8 mouse cellular contexts compared by ENCODE assay signal in the genomic region with DNA sequence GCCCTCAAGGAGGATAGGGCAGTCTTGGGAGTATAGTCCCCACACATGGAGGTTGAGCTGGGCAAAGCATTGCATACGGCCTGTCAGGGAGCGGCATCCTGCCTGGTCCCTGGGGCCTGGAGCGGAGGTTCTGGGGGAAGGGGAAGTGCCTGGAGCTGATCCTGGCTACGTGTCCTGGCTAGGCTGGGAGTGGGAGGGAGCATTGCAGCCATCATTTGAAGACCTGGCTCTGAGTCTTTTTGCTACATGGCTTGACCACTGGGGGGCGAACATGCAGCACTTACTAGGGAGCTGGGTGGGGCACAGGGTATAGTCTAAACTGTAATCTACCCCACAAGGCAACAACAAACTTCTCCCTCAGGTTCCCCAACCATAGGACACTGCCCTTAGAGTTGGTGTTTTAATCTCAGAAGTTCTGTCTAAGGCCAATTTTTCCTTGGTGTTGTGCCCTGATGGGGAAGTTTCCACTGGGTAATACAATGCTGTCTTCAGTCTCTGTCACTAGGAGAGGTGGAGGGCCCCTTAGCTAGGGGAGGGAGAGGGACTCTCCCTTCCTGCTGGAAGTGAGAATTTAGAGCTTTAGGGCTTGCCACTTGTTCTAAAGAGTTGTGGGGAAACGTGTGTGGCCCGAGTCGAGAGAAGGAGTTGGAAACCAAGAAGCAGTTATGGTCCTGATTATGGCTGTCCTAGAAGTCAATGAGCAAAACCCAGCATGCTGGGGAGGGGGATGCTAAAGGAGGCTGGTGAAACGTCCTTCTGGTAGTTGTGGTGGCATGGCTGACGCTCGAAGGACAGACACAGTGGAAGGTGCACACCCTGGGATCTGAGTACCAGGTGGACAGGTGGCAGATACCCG. TPM values are rescaled to one million over a fixed set of nuclear protein-coding genes. Genes with fewer than 3 reads are reported as not detected.
DNase-seq lines count a peak whose midpoint lies in the region; ATAC-seq and TF ChIP-seq lines count a peak whose summit lies in the region.

No protein-coding gene starts in this region.

- no peaks in the 10 kb centered on the region for H3K9me3 ChIP-seq in ES-Bruce4 (replicated peaks; ENCODE audit: control insufficient read depth, insufficient read depth, low read length, poor library complexity, severe bottlenecking)

- H3K4me3 ChIP-seq in ES-Bruce4 (ENCODE audit: low read depth, low read length): no peak overlapping the region

- no peak overlapping the region for H3K9ac ChIP-seq in ES-Bruce4 (ENCODE audit: low read depth, poor library complexity, severe bottlenecking)

- TF ChIP-seq POLR2A in ES-Bruce4 (IDR thresholded peaks at IDR 0.05; ENCODE audit: insufficient read depth, low read length): no peak

- TF ChIP-seq EP300 in ES-Bruce4 (IDR thresholded peaks at IDR 0.05; ENCODE audit: insufficient read depth, low read depth, low read length): 0 out of 2 replicates have a peak, but pooled peaks have one; percentile 39

- H3K4me1 ChIP-seq in ES-Bruce4 (ENCODE audit: control insufficient read depth, insufficient read depth, low read length): peaks cover 8% of the 10 kb centered on the region

- no peaks in the 10 kb centered on the region for H3K36me3 ChIP-seq in ES-Bruce4 (ENCODE audit: control insufficient read depth, insufficient read depth, low read length, poor library complexity, severe bottlenecking)

- TF ChIP-seq CTCF in ES-Bruce4 (IDR thresholded peaks at IDR 0.05; ENCODE audit: low read depth, low read length): peak; percentile 87

- H3K27ac ChIP-seq in ES-Bruce4 (ENCODE audit: insufficient read depth, low read length): peak overlapping the region; percentile 5; the same call in 1 of the 2 replicates

- H3K27me3 ChIP-seq in ES-Bruce4 (ENCODE audit: control insufficient read depth, insufficient read depth, low read length, poor library complexity, severe bottlenecking): no peaks in the 10 kb centered on the region

- peak; percentile 85 to 90 for DNase-seq in adrenal gland, postnatal 36 days
- DNase-seq in layer of hippocampus, adult 9-10 months (ENCODE audit: low spot score): peak; percentile 54
- DNase-seq in lung, postnatal 36 days: peak; percentile 95
- peak; percentile 70 for DNase-seq in right cerebral cortex, postnatal 25 days
- DNase-seq in urinary bladder, postnatal 25 days (ENCODE audit: low spot score): peak; percentile 81

- peak; percentile 69 for ATAC-seq in frontal cortex, adult (ENCODE audit: low TSS enrichment)
- peak; percentile 51 to 63 for ATAC-seq in hematopoietic stem cell, adult 5-6 weeks (replicated peaks in 1 of 2; ENCODE audit: insufficient read depth in 1 of 2, low FRiP score in 2 of 2, low TSS enrichment in 1 of 2, low read depth in 1 of 2, poor library complexity in 2 of 2, severe bottlenecking in 2 of 2)

RNA-seq across cellular contexts. Expression of gene Ahnak, which starts 3.9 kb away (rescaled TPM):
- polyA plus RNA-seq in ES-Bruce4 (2011; ENCODE audit: insufficient read depth, insufficient read length, low read depth, missing spikeins): 162 and 163 TPM in 2 replicates
- 100 to 1,000 TPM; 114 to 197 TPM for total RNA-seq in adrenal gland, postnatal 36 days (2021)
- 28.0 and 41.8 TPM in 2 replicates for total RNA-seq in hematopoietic stem cell, adult 5-6 weeks (2017)

RNA-seq across cellular contexts. Expression of gene Eef1g, which starts 26.2 kb away (rescaled TPM):
- 1,175 and 1,274 TPM in 2 replicates for polyA plus RNA-seq in ES-Bruce4 (2011; ENCODE audit: insufficient read depth, insufficient read length, low read depth, missing spikeins)
- 100 to 1,000 TPM; 331 to 363 TPM for total RNA-seq in adrenal gland, postnatal 36 days (2021)
- 700 and 731 TPM in 2 replicates for total RNA-seq in hematopoietic stem cell, adult 5-6 weeks (2017)

RNA-seq across cellular contexts. Expression of gene Tut1, which starts 39.4 kb away (rescaled TPM):
- 26.4 and 30.1 TPM in 2 replicates for polyA plus RNA-seq in ES-Bruce4 (2011; ENCODE audit: insufficient read depth, insufficient read length, low read depth, missing spikeins)
- 10 to 100 TPM; 20.7 to 24.4 TPM for total RNA-seq in adrenal gland, postnatal 36 days (2021)
- total RNA-seq in hematopoietic stem cell, adult 5-6 weeks (2017): 23.2 and 25.3 TPM in 2 replicates

RNA-seq across cellular contexts. Expression of gene Mta2, which starts 51.3 kb away (rescaled TPM):
- polyA plus RNA-seq in ES-Bruce4 (2011; ENCODE audit: insufficient read depth, insufficient read length, low read depth, missing spikeins): 106 and 108 TPM in 2 replicates
- 10 to 100 TPM; 88.0 to 88.6 TPM for total RNA-seq in adrenal gland, postnatal 36 days (2021)
- 148 and 167 TPM in 2 replicates for total RNA-seq in hematopoietic stem cell, adult 5-6 weeks (2017)
